Mouse (Mus musculus) brain, embryonic 14.5 days (tissue): ENCODE measurements around the gene Ccdc177. TPM values are rescaled to one million over a fixed set of nuclear protein-coding genes. Genes with fewer than 3 reads are reported as not detected.

ENCODE experiments used
- DNase-seq: peaks from one replicate; pipeline ENCODE4 v3.0.0-alpha.2; 2011; ENCODE audit warnings: low read depth
- CTCF ChIP-seq: fragments of 200-500 bp; IDR thresholded peaks from 2 replicates; pipeline ENCODE4 v1.5.1; 2012; ENCODE audit warnings: inconsistent platforms, mild to moderate bottlenecking, moderate library complexity, borderline replicate concordance; ENCODE audit not compliant: insufficient read depth, insufficient read length; ENCODE audit errors: extremely low read depth
- POLR2A ChIP-seq: fragments of 200-500 bp; IDR thresholded peaks from 2 replicates; pipeline ENCODE4 v1.6.1; 2012; ENCODE audit warnings: mild to moderate bottlenecking, inconsistent platforms, borderline replicate concordance; ENCODE audit not compliant: poor library complexity, insufficient read depth, insufficient read length, severe bottlenecking; ENCODE audit errors: extremely low read depth
- polyA plus RNA-seq: library from polyadenylated mRNA; depleted of rRNA; stranded (reverse); fragments of >200 nt; gene quantifications from 2 replicates; pipeline ENCODE4 v1.2.3, GENCODE M21; 2012

Gene Ccdc177
- polyA plus RNA-seq, 1 experiment, result 15.3 TPM

- no peak for TF ChIP-seq CTCF
- TF ChIP-seq POLR2A, result no peak
Observed at GRCm38 (mm10) chr12:80746031-80746813, 14.3 kb downstream of the Ccdc177 start.

GRCm38 (mm10) chr12:80744614-80745013 lies 15.9 kb downstream of the Ccdc177 start:
- DNase-seq, result no peak
- no peak for TF ChIP-seq CTCF
- TF ChIP-seq POLR2A, result no peak

More at GRCm38 (mm10) chr12:80746031-80746813, 14.3 kb downstream of the Ccdc177 start:
- peak; percentile 89 for DNase-seq

- no peak for DNase-seq
- TF ChIP-seq POLR2A, result no peak
- peak; percentile 51; the same call in 1 of the 2 replicates for TF ChIP-seq CTCF
Observed at GRCm38 (mm10) chr12:80739482-80739881, 21.0 kb downstream of the Ccdc177 start.

GRCm38 (mm10) chr12:80737283-80737600 lies 23.2 kb downstream of the Ccdc177 start:
- no peak for TF ChIP-seq CTCF
- no peak for TF ChIP-seq POLR2A

DNA sequence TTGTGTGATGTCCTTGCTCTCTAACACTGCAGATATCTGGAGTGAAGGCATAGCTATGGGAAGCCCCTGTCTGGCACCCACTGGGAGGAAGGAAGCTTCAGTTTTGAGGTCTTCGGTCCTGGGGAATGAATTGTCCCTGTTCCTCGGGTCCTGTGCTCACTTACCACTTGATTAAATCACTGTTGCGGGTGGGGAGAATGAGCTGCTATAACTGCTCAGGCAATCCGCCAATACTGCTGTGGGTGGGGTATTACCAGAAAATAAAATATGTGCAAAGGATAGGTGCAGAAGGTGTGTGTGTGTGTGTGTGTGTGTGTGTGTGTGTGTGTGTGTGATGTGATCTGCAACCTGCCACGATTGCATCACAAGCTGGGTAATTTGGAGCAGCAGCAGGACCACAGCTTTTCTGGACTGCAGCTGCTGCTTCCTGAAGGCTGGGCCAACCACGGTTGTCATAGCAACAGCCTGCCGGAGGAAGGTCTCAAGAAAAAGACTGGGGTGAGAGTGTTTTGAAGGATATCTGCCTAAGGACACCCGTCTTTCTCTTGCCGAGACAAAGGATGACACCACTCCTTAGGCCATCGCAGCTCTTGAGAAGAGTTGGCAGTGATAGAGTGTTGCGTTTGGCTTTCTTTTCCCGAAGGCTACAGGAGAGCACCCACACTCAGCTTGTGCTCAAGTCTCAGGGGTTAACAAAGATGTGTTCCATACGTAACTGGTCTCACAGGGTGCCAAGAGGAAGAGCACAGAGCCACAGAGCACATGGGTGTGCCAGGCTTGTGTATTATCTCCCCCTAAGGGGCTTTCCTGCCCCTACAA lies 23.8 kb downstream of the Ccdc177 start:
- DNase-seq, result peak; percentile 97
- TF ChIP-seq CTCF, result no peak
- TF ChIP-seq POLR2A, result no peak

More at GRCm38 (mm10) chr12:80737283-80737600, 23.2 kb downstream of the Ccdc177 start:
- no peak for DNase-seq

DNA sequence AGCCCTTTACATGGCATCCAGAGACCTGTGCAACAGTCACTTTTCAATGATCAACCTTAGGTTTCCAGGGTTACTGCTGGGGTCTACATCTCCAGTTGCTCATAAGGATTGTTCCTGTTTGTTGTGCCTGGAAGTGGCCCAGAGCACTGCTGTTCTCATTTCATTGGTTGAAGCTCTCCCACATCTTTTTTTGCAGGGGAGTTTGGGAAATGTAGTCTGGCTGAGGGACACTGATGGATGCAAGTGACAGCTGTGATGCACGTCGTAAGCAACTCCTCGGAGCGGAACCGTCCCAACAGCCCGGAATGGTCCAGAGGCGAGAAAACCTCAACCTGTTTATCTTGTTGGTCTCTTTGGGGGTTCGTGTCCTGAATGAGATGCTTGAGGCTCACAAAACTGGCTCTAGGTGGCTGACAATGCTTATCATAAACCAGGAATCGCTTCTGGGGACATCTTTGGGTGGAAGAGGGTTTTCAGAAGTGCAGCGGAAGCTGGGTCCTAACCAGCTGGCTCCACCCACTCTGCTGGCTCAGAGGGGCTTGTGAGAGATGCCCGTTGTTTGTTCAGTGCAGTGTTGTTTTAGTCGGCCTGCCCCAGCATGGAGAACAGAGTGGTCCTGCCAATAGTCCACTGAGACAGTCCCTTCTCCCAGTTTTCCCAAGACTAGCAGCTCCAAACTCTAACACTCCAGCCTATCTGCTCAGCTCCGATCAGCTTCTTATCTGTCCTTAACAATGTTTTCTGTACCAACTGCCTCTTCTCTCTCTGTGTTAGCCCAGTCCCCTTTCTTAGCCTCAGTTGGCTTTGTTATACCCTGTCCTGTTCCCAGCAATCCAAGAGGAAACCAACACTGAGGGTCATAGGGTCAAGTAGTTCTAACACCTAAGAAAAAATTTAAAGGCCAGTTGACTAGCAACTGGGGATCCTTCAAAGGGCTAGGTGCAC lies 25.7 kb downstream of the Ccdc177 start:
- DNase-seq, result peak; percentile 52
- no peak for TF ChIP-seq CTCF
- no peak for TF ChIP-seq POLR2A

GRCm38 (mm10) chr12:80730567-80730966 lies 29.9 kb downstream of the Ccdc177 start:
- TF ChIP-seq CTCF (peak; percentile 82), POLR2A (no peak)
- DNase-seq, result peak; percentile 94

GRCm38 (mm10) chr12:80729758-80730530 lies 30.5 kb downstream of the Ccdc177 start:
- TF ChIP-seq CTCF, result no peak
- no peak for TF ChIP-seq POLR2A
- DNase-seq, result peak; percentile 81

DNA sequence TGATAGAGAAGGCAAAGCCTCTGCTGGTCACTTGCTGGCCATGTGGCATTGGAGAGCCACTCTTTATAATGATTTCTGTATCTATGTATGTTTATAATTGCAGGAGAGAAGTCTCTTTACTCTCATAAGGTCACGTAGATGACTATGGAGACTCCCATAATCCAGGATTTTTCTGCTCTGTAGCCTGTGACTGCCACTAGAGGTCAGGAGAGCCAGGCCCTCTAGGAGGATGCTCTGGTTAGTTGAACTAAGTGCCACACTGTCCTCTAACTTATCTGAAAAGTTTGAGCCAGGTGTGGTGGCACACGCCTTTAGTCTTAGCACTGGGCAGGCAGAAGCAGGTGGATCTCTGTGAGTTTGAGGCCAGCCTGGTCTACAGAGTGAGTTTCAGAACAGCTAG lies 31.7 kb downstream of the Ccdc177 start:
- peak; percentile 41 for DNase-seq

GRCm38 (mm10) chr12:80728207-80728606 lies 32.3 kb downstream of the Ccdc177 start:
- no peak for DNase-seq
- TF ChIP-seq POLR2A (no peak), CTCF (no peak)

More for the DNA sequence above, 31.7 kb downstream of the Ccdc177 start:
- TF ChIP-seq POLR2A (no peak), CTCF (peak; percentile 56; the same call in 1 of the 2 replicates)

DNA sequence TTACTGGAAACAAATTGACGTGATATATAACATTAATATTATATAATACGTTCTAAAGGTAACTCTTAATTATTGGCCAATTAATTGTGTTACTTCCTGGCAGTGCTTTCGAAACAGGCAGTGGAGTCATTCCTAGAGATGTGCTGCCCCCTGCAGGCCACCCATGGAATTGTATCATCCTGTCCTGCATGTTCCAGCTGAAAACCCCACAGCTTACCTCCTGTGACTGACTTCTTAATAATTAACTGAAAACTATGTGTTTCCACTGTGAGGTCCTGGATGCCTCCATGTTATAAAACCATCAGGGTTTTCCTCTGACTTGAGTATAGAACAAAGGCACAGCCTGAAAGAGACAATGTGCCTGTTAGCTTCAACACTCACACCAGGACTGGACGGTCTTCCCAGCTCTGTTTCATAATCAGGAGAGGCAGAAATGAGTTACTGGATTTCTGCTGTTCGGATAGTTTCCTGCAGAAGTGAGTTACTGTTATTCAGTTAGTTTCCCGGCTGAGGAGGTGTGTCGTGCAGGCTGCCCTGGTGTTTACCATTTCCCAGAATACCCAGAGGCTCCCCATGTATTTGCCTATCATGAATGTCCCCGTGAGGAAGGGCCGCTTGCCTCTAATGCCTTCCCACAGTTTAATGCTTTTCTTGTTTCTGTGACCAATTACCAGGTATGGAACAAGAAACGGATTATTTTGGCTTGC lies 35.5 kb downstream of the Ccdc177 start:
- peak; percentile 83 for DNase-seq
- TF ChIP-seq POLR2A (no peak), CTCF (peak; percentile 92)
